Mouse (Mus musculus) heart, adult 2 months (tissue): ENCODE measurements around the gene Nell2.

ENCODE experiments used
- CTCF ChIP-seq: fragments of 200-600 bp; IDR thresholded peaks from 2 replicates; pipeline ENCODE4 v1.8.1; 2022; ENCODE audit warnings: antibody characterized with exemption, mild to moderate bottlenecking, moderate library complexity
- EP300 ChIP-seq: fragments of 200-500 bp; IDR thresholded peaks from 2 replicates; pipeline ENCODE4 v1.6.1; 2011; ENCODE audit warnings: low read depth, low read length, control low read depth; ENCODE audit not compliant: insufficient read depth
- POLR2A ChIP-seq: fragments of 200-500 bp; IDR thresholded peaks from 2 replicates; pipeline ENCODE4 v1.6.1; 2011; ENCODE audit warnings: mild to moderate bottlenecking, low read depth, low read length, control low read depth; ENCODE audit not compliant: insufficient read depth

DNA sequence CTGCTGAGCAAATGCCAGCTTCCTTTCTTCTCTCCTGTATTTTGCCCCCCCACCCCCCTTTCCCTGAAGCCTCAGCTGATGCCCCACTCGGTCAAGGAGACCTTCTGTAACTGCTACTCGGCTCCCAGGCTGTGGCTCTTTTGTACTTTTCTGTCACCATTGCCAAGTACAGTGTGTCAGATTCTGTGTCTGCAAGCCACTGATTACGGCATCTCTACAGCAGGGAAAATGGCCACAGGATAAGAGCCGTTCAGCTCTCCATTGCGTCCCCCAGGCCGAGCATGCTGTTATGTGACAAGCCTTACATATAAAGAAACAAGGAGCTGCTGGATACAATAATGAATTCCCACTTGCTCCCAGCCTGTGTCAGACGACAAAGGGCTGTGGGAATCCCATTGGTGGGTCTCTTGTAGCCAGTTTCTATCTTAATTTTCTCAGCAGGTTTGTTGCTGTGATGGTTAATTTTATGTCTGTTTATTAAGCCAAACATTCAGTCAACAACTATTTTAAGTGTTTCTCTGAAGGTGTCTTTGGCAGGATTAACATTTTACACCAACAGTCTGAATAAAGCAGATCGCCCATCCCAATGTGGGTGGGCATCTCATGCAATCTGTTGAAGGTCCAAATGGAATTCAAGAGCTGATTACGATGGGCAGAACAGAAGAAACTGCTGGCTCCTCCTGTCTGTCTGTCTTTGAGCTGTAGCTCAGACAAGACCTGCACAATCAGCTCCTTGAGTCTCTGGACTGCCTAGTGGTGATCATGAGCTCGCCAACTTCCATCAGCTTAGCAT is 391.1 kb downstream of the Nell2 start:
- TF ChIP-seq CTCF: no peak
- no peak for TF ChIP-seq EP300
- TF ChIP-seq POLR2A: no peak
